Mouse (Mus musculus): ENCODE measurements at regions not wholly inside any gene's neighbourhood (a gene's known extent, or its start where the extent isn't known, plus 50 kb on each side); places are given as distances from the start of the nearest gene placed in this dataset.

GRCm38 (mm10) chr12:35246226-35247014, 199.4 kb downstream of the Snx13 start:
- no peak for DNase-seq (ENCODE audit: low spot score in 2 of 2)

GRCm38 (mm10) chr12:35232322-35232673, 185.3 kb downstream of the Snx13 start:
- DNase-seq (ENCODE audit: low spot score in 2 of 2): no peak

DNA sequence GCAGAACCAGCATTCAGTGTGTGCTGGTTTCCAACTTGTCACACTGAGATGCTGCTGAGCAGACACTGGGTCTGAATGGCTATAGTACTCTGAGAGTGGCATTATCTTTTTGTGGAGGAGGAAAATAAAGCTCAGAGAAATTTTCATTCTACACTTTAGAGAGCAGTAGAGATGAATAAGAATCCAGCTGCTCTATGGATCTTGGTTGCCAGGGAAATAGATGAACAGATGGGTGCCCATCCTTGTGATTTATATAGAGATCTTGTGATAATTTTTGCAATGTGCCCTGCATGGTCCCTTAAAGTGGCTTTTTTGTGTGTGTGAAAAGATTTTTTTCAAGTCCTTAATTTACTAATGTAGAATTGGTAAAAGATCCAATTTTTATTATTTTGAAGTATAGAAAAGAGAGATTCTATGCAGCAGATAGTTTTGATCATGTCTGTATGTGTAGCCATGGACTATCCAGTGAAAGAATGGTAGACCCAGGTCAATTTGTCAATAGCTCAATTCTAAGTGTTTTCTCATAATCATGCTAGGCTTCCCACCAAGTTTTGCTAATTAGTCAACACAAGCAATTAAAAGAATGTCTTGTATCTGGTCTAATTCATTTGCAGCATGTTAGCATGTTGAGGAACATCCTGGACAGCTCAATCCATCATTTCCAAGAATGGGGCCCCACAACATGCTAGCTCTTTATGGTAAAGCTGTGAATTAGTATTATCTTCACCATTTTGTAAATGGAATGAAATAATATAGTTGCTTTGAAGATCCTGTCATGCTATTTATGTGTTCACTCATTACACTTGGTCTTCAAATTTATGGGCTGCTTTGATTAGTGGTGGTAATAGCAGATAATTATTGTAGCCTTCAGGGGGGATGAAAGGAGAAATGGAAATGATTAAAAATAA, 184.7 kb downstream of the Snx13 start:
- no peak for DNase-seq (ENCODE audit: low spot score in 2 of 2)

GRCm38 (mm10) chr12:35220429-35220828, 173.4 kb downstream of the Snx13 start:
- DNase-seq (ENCODE audit: low spot score in 2 of 2): no peak

GRCm38 (mm10) chr12:35220002-35220401, 173.0 kb downstream of the Snx13 start:
- DNase-seq (ENCODE audit: low spot score in 2 of 2): no peak

GRCm38 (mm10) chr12:35216725-35217124, 169.7 kb downstream of the Snx13 start:
- no peak for DNase-seq (ENCODE audit: low spot score in 2 of 2)

- DNase-seq (ENCODE audit: low spot score in 2 of 2): no peak
Observed at GRCm38 (mm10) chr12:35209399-35209798, 162.4 kb downstream of the Snx13 start.

- no peak for DNase-seq (ENCODE audit: low spot score in 2 of 2)
Observed at GRCm38 (mm10) chr12:35207605-35208004, 160.6 kb downstream of the Snx13 start.

GRCm38 (mm10) chr12:35203398-35203797, 156.4 kb downstream of the Snx13 start:
- DNase-seq (ENCODE audit: low spot score in 2 of 2): no peak

DNA sequence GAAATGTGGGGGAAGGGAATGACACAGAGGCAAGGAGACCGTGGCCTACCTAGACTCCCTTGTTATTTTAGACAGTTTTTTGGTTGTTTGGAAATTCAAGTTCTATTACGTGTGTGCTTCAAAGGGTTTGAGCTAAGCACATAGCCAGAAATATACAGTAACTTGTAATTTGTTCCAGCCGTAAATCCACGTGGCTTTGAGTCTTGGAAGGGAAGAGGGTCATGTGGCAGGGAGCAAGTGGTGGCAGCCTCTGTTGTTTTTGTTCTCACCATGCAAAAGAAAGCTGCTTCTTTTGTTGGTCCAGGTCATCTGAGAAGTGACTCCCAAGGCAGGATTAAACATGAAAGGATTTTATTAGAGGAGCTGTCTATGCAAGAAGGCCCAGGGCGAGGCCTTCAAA, 153.1 kb downstream of the Snx13 start:
- DNase-seq (ENCODE audit: low spot score in 2 of 2): no peak

All from spleen, postnatal 36 days (tissue).